Mouse (Mus musculus) small intestine, adult 2 months (tissue): ENCODE measurements around the gene Cmtm6. TPM values are rescaled to one million over a fixed set of nuclear protein-coding genes. Genes with fewer than 3 reads are reported as not detected.

ENCODE experiments used
- H3K27ac ChIP-seq: fragments of 200-500 bp; 2 replicates; pipeline ENCODE4 v1.5.1; 2012; ENCODE audit warnings: low read depth, low read length, control low read depth, inconsistent platforms; ENCODE audit not compliant: insufficient read depth
- H3K27me3 ChIP-seq: fragments of 200-500 bp; 2 replicates; pipeline ENCODE4 v1.6.1; 2012; ENCODE audit warnings: mild to moderate bottlenecking, moderate library complexity, low read length, inconsistent platforms; ENCODE audit not compliant: control insufficient read depth, insufficient read depth
- H3K36me3 ChIP-seq: fragments of 200-500 bp; 2 replicates; pipeline ENCODE4 v1.6.1; 2012; ENCODE audit warnings: mild to moderate bottlenecking, low read length, control low read depth, inconsistent platforms; ENCODE audit not compliant: control insufficient read depth, insufficient read depth
- H3K4me1 ChIP-seq: fragments of 200-500 bp; 2 replicates; pipeline ENCODE4 v1.6.1; 2012; ENCODE audit warnings: low read length, inconsistent platforms, mixed read lengths; ENCODE audit not compliant: control insufficient read depth, insufficient read depth, insufficient read length
- H3K4me3 ChIP-seq: fragments of 200-500 bp; 2 replicates; pipeline ENCODE4 v1.5.1; 2012; ENCODE audit warnings: low read depth, mild to moderate bottlenecking, control low read depth, inconsistent platforms, low read length, moderate library complexity
- CTCF ChIP-seq: fragments of 200-500 bp; IDR thresholded peaks from 2 replicates; pipeline ENCODE4 v1.5.1; 2012; ENCODE audit warnings: low read depth, mild to moderate bottlenecking, control low read depth, inconsistent platforms, low read length, moderate library complexity, mixed read lengths; ENCODE audit not compliant: insufficient replicate concordance, insufficient read length; ENCODE audit errors: extremely low read depth
- POLR2A ChIP-seq: fragments of 200-500 bp; IDR thresholded peaks from 2 replicates; pipeline ENCODE4 v1.6.1; 2012; ENCODE audit warnings: low read depth, mild to moderate bottlenecking, control low read depth, inconsistent platforms, low read length, moderate library complexity
- WGBS: fragments of 180-500 bp; shearing (Covaris S2); methylation state at CpG from one replicate; pipeline ENCODE4 v1.1.7; 2018; 5-methylcytosine and 5-hydroxymethylcytosine counted together
- polyA plus RNA-seq: library from polyadenylated mRNA; depleted of rRNA; stranded (reverse); fragments of >200 nt; gene quantifications from 2 replicates; pipeline ENCODE4 v1.2.3, GENCODE M21; 2012

The Cmtm6 gene
- polyA plus RNA-seq, 1 experiment = 46.1 TPM

GRCm38 (mm10) chr9:114768066-114768465 is 37.1 kb downstream of the Cmtm6 start:
- TF ChIP-seq CTCF (no peak), POLR2A (no peak)
- H3K4me1 ChIP-seq = peaks cover 3% of the 10 kb centered on the region; the same call in 1 of the 2 replicates
- H3K27ac ChIP-seq = no peak overlapping the region
- no peak overlapping the region for H3K4me3 ChIP-seq
- H3K27me3 ChIP-seq = no peaks in the 10 kb centered on the region
- H3K36me3 ChIP-seq = no peaks in the 10 kb centered on the region; the same call in 1 of the 2 replicates
- WGBS = 81% methylated on average over 10 of the region's 10 CpGs

- WGBS = 83% methylated on average over 4 of the region's 4 CpGs
- no peak overlapping the region for H3K27ac ChIP-seq
- no peaks in the 10 kb centered on the region for H3K27me3 ChIP-seq
- TF ChIP-seq POLR2A (no peak), CTCF (no peak)
- peaks cover 3% of the 10 kb centered on the region; the same call in 1 of the 2 replicates for H3K4me1 ChIP-seq
- H3K36me3 ChIP-seq = no peaks in the 10 kb centered on the region; the same call in 1 of the 2 replicates
- H3K4me3 ChIP-seq = no peak overlapping the region
Measured at GRCm38 (mm10) chr9:114770224-114770623, 39.3 kb downstream of the Cmtm6 start.

GRCm38 (mm10) chr9:114771565-114771964 is 40.6 kb downstream of the Cmtm6 start:
- 83% methylated on average over 7 of the region's 7 CpGs for WGBS
- no peak for TF ChIP-seq POLR2A
- no peak for TF ChIP-seq CTCF
- H3K4me3 ChIP-seq = no peak overlapping the region

GRCm38 (mm10) chr9:114774629-114775028 is 43.7 kb downstream of the Cmtm6 start:
- Histone ChIP-seq H3K36me3 (no peaks in the 10 kb centered on the region; the same call in 1 of the 2 replicates), H3K4me3 (no peak overlapping the region), H3K27me3 (no peaks in the 10 kb centered on the region), H3K4me1 (peaks cover 10% of the 10 kb centered on the region), H3K27ac (no peak overlapping the region)
- TF ChIP-seq POLR2A (no peak), CTCF (no peak)
- 69% methylated on average over 6 of the region's 6 CpGs for WGBS

More at GRCm38 (mm10) chr9:114771565-114771964, 40.6 kb downstream of the Cmtm6 start:
- no peak overlapping the region for H3K27ac ChIP-seq
- H3K27me3 ChIP-seq = no peaks in the 10 kb centered on the region
- H3K36me3 ChIP-seq = no peaks in the 10 kb centered on the region; the same call in 1 of the 2 replicates
- peaks cover 8% of the 10 kb centered on the region for H3K4me1 ChIP-seq

- Histone ChIP-seq H3K4me1 (peaks cover 10% of the 10 kb centered on the region), H3K27ac (no peak overlapping the region), H3K36me3 (no peaks in the 10 kb centered on the region; the same call in 1 of the 2 replicates), H3K4me3 (no peak overlapping the region), H3K27me3 (no peaks in the 10 kb centered on the region)
- WGBS = 69% methylated on average over 4 of the region's 4 CpGs
- TF ChIP-seq POLR2A (no peak), CTCF (no peak)
Measured at GRCm38 (mm10) chr9:114775272-114775671, 44.4 kb downstream of the Cmtm6 start.

- 91% methylated on average over 3 of the region's 3 CpGs for WGBS
Measured at GRCm38 (mm10) chr9:114776361-114776760, 45.4 kb downstream of the Cmtm6 start.

GRCm38 (mm10) chr9:114777178-114778046 is 46.5 kb downstream of the Cmtm6 start:
- 57% methylated on average over 6 of the region's 6 CpGs for WGBS
- peaks cover 10% of the 10 kb centered on the region for H3K4me1 ChIP-seq
- H3K4me3 ChIP-seq = no peak overlapping the region
- TF ChIP-seq POLR2A = no peak
- no peak for TF ChIP-seq CTCF
- no peak overlapping the region for H3K27ac ChIP-seq
- no peaks in the 10 kb centered on the region; the same call in 1 of the 2 replicates for H3K36me3 ChIP-seq
- H3K27me3 ChIP-seq = no peaks in the 10 kb centered on the region

More at GRCm38 (mm10) chr9:114776361-114776760, 45.4 kb downstream of the Cmtm6 start:
- no peak overlapping the region for H3K4me3 ChIP-seq
- peaks cover 10% of the 10 kb centered on the region for H3K4me1 ChIP-seq
- H3K27ac ChIP-seq = no peak overlapping the region
- H3K36me3 ChIP-seq = no peaks in the 10 kb centered on the region; the same call in 1 of the 2 replicates
- TF ChIP-seq POLR2A (no peak), CTCF (no peak)
- H3K27me3 ChIP-seq = no peaks in the 10 kb centered on the region
